Mouse (Mus musculus) WW6 (cell line): Measurements from ENCODE around the gene Npr2.

Source experiments
- DNase-seq: peaks from one replicate; pipeline ENCODE4 v3.0.0-alpha.2; 2013; ENCODE audit warnings: low read depth, low spot score

Npr2 gene

DNA sequence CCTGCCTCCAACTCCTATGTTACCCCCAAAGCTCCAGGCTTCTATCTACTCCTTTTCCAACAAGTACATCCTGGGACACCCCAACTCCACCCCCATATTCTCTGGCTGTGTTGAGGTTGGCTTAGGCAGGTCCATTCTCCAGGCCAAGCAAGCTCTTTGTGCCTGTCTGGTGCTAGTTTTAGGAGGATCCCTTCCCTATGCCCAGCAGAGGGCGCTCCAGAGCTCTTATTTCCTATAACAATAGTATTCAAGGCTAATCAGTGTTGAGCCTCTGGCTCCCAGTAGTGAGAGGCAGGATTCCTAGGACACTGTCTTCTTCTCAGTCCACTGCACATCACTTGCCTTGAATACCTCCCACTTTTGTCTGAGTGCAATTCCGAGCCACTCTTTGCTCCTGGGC is 40.3 kb downstream of the Npr2 start:
- DNase-seq, result no peak

GRCm38 (mm10) chr4:43673703-43674102 is 42.0 kb downstream of the Npr2 start:
- no peak for DNase-seq

DNA sequence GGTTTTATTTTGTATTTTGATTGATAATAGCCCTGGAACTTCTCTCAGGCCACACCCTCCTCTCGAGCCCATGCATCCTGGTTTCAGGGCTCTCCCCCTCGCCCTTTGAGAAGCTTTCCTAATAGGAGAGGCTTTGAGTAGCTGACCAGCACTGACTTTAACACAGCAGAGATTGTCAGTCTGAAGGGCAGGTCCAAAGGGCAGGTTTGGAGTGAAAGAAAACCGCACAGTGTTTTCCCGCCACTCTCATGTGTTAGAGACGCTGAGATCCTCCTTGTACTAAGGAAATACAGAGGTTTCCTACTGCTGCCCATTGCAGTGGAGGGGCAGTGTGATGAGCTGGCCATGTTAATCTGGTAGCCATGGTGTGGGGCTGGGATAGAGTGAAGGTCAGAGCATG is 43.2 kb downstream of the Npr2 start:
- no peak for DNase-seq

- DNase-seq, result no peak
Observed at GRCm38 (mm10) chr4:43675608-43676007, 43.9 kb downstream of the Npr2 start.

DNA sequence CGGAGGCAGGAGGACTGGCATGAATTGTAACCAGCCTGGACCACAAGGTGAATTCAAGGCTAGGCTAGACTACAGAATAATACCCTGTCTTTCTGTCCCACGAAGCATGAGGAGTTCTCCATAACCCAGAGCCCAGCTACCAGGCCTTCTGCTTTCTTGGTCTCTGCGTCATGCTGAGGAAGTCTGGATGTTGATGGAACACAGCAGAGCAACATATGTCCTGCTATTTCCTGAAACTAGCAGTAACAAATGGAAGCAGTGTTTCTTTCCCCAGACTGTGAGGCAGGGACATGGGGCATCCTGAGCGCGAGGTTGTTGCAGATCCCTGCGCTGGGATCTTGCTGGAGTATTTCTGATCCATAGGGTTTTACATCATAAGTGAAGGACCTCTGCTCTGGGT is 46.8 kb downstream of the Npr2 start:
- DNase-seq, result no peak

- no peak for DNase-seq
Observed at GRCm38 (mm10) chr4:43679416-43680043, 47.8 kb downstream of the Npr2 start.

- DNase-seq, result no peak
Observed at GRCm38 (mm10) chr4:43690021-43690420, 58.3 kb downstream of the Npr2 start.

DNA sequence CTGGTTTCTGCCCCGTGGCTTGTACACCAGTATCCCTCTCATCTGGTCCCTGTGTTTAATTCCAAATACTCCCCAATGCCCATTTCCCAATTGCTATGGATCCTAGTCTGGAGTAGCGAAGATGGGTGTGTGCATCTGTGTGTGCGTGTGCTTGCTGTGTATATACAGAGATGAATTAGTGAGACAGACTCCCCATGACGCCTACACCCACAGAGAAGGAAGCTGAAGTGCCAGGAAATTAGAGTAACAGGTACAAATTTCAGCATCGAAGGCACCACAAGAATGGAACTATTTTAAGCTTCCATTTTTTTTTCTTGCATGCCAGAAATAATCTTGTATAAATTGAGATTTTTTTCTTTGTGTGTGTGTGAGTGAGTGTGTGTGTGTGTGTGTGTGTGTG is 59.3 kb downstream of the Npr2 start:
- no peak for DNase-seq

DNA sequence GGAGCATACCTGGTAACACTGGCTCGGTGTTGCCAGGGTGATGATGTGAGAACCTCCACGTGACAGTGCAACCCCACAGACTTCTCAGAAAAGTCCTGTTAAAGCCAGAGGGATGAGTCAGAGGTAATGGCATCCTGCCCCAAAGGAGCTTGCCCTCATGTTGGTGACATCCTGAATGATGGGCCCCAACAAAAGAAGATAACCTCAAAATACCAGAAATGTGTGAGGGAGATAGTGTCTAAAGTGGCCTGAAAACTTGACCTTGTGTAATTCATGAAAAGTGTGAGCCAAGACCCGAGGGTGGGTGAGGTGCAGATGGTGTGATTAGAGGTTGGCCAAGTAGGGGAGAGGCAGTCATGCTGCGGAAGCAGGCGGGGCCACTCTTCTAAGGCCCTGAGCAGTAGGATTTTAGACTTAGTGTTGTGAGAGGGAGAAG is 62.1 kb downstream of the Npr2 start:
- DNase-seq, result no peak

GRCm38 (mm10) chr4:43694439-43695248 is 62.9 kb downstream of the Npr2 start:
- DNase-seq, result no peak

DNA sequence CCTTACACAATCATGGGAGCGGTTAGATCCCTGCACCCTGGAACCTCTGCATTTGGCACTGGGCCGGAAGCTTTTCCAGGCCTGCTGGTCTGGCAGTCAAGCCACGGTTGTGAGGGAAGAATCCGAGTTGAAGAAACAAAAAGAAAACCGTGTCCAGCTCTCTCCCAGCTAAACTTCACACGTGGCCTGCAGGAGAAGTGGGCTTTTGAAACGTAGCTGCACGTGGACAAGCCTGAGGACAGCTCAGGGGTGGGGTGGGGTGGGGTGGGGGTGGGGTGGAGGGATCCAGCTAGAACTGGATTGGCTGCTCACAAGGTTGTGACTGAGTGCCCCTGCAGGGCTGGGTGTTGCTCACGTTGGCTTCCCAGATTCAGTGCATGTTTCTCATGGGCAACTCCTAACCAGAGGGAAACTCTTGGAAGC is 63.5 kb downstream of the Npr2 start:
- DNase-seq, result no peak

DNA sequence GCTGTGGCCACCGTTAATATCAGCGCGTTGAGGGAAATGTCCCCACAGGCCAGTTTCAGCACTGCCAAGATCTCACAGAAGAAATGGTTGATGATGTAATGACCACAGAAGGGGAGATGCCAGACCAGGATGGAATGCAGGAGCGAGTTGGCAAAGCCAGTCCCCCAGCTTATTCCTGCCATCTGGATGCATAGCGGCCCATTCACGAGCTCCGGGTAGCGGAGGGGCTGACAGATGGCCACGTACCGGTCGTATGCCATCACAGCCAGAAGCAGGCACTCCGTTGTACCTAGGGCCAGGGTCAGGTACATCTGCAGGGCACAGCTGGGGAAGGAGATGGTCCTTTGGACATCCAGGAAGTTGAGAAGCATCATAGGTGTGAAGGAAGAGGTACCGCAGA is 64.8 kb downstream of the Npr2 start:
- DNase-seq, result no peak

DNA sequence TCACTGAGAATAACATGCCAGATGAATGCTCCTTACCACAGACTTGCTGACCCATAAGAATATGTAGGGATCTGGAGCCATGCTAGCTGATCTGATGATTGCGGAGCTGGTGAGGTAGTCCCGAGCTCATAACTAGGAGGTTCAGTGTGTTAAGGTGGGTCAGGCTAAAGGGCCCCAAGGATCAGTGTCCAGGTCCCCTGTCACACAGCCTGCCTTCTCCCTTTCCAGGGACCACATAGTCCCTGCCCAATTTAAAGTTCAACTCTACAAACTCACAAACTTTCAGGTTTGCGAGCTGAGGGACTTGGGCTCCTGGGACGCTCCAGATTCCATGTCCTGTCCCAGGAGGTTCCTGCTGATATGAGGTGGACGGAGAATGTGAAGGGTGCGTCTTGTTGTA is 69.0 kb downstream of the Npr2 start, which contains the start of gene Olfr70:
TSS of gene Olfr70 (minus strand) at position 101 of the 400 bp plus-strand sequence.
- DNase-seq, result no peak
